Mouse (Mus musculus): ENCODE measurements at regions not wholly inside any gene's neighbourhood (a gene's known extent, or its start where the extent isn't known, plus 50 kb on each side); places are given as distances from the start of the nearest gene placed in this dataset.

DNA sequence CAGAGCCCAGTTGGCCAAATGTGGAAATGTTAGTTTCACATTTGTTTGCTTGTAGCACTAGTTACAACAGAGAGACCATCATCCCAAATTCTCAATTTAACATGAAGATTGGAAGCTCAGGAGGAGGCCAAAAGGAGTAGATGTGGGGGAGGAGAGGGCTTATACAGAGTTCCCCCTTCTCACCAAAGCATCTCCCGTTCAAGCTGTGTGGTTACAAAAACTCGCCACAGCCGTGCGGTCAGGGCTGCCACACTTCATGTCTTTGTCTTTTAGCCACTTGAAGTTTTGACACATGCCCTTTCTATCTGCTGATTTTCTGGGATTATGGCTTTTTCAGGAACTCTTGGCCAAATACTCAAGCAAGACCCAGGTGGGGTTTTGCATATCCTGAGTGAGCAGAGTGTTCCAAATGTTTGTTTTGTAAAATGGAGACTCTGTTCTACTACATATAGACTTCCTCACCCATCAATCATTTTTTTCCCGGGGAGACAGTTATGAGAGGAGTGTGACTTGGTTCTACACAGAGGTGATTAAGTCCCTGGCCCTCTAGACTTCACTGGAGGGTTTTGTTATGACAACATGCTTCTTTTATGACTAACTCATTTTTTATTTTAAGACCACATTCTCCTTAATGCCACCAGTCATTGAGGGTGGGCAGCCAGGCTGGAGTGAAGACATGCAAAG is 605.4 kb upstream of the Sall1 start:
- TF ChIP-seq POLR2A (IDR thresholded peaks at IDR 0.05; ENCODE audit: low read depth, low read length) (no peak), CTCF (IDR thresholded peaks at IDR 0.05; ENCODE audit: extremely low read depth, insufficient read depth, insufficient read length, insufficient replicate concordance) (no peak)
